Comparison of ENCODE assay signal across 29 mouse cellular contexts in genomic region chr12:26451150-26451549, GRCm38 (mm10). TPM values are rescaled to one million over a fixed set of nuclear protein-coding genes. Genes with fewer than 3 reads are reported as not detected.
DNase-seq lines count a peak whose midpoint lies in the region; ATAC-seq and TF ChIP-seq lines count a peak whose summit lies in the region.
"Had no signal": no experiment of that assay in that cellular context is flagged by ENCODE, and none has a peak within 500 bp of the region (broad histone marks: within the 10 kb centered on the region; RNA-seq: fewer than 3 reads in every experiment).

No protein-coding gene starts in this region.

- in situ Hi-C loops in CH12.LX (cut with MboI; ENCODE audit: low pct_ligation_motif_present, low pct_unique_long_range_greater_than_20kb, low sequenced_read_pairs): no loop called here

- DNase-seq in kidney, adult 2 months: no peak
- DNase-seq in CH12.LX (ENCODE audit: extremely low read depth): peak; percentile 5
- peak; percentile 39 for DNase-seq in c-Kit-negative CD71-positive TER-119-positive erythroid progenitor cells, embryonic 14.5 days (ENCODE audit: low read depth, low spot score)
- DNase-seq in ovary, postnatal 36 days (ENCODE audit: low spot score): no peak
- no peak for DNase-seq in embryonic facial prominence, embryonic 10.5 days (ENCODE audit: low spot score)
- no peak for DNase-seq in testis, postnatal 10 days (ENCODE audit: low spot score)
- DNase-seq: adrenal gland, postnatal 10 days; cerebellum, adult 2 months; cerebellum, postnatal 14 days; heart, adult 11 months; heart, postnatal 4 days; kidney, adult 9 months; kidney, postnatal 14 days; layer of hippocampus, adult 9-11 months; right cerebral cortex, postnatal 25 days; thymus, postnatal 4 days had no signal

- 0 out of 2 replicates have a peak overlapping the region, but pooled peaks have one; percentile 22 for H3K27ac ChIP-seq in kidney, adult 2 months (ENCODE audit: insufficient read depth, low read depth, low read length)
- H3K27ac ChIP-seq in kidney, embryonic 14.5 days (ENCODE audit: low read depth, low read length): no peak overlapping the region
- H3K27ac ChIP-seq in CH12.LX (ENCODE audit: insufficient read depth, low read depth): no peak overlapping the region
- no peak overlapping the region for H3K27ac ChIP-seq in embryonic facial prominence, embryonic 10.5 days (replicated peaks)
- H3K27ac ChIP-seq: embryonic facial prominence, embryonic 12.5 days; hindbrain, embryonic 13.5 days; limb, embryonic 12.5 days; liver, embryonic 14.5 days; lung, embryonic 15.5 days; midbrain, embryonic 13.5 days; neural tube, embryonic 13.5 days had no signal

- H3K27me3 ChIP-seq in kidney, adult 2 months (replicated peaks; ENCODE audit: control insufficient read depth, insufficient read depth, low read length): no peaks in the 10 kb centered on the region
- no peaks in the 10 kb centered on the region for H3K27me3 ChIP-seq in kidney, embryonic 14.5 days (ENCODE audit: control insufficient read depth, insufficient read depth, low read length)
- no peaks in the 10 kb centered on the region for H3K27me3 ChIP-seq in CH12.LX (replicated peaks)
- H3K27me3 ChIP-seq in embryonic facial prominence, embryonic 10.5 days (replicated peaks; ENCODE audit: low read depth, poor library complexity, severe bottlenecking): no peaks in the 10 kb centered on the region
- H3K27me3 ChIP-seq: embryonic facial prominence, embryonic 12.5 days; hindbrain, embryonic 13.5 days; limb, embryonic 12.5 days; lung, embryonic 15.5 days; megakaryocyte, embryonic 14.5 days; midbrain, embryonic 13.5 days; neural tube, embryonic 13.5 days had no signal

- H3K36me3 ChIP-seq in kidney, adult 2 months (ENCODE audit: control insufficient read depth, insufficient read depth, low read length): no peaks in the 10 kb centered on the region; the same call in 1 of the 2 replicates
- no peaks in the 10 kb centered on the region for H3K36me3 ChIP-seq in kidney, embryonic 14.5 days (ENCODE audit: control insufficient read depth, insufficient read depth, low read length)
- no peaks in the 10 kb centered on the region for H3K36me3 ChIP-seq in CH12.LX (replicated peaks in 1 of 2; ENCODE audit: control insufficient read depth in 1 of 2, insufficient read depth in 1 of 2, low read length in 1 of 2)
- no peaks in the 10 kb centered on the region for H3K36me3 ChIP-seq in embryonic facial prominence, embryonic 10.5 days (replicated peaks)
- H3K36me3 ChIP-seq: embryonic facial prominence, embryonic 12.5 days; hindbrain, embryonic 13.5 days; limb, embryonic 12.5 days; lung, embryonic 15.5 days; midbrain, embryonic 13.5 days; neural tube, embryonic 13.5 days had no signal

- dilution Hi-C loops in CH12.LX (cut with MboI; ENCODE audit: extremely low pct_ligation_motif_present, extremely low pct_unique_long_range_greater_than_20kb, low sequenced_read_pairs): no loop called here

- no peak overlapping the region for H3K9ac ChIP-seq in kidney, embryonic 14.5 days (ENCODE audit: low read depth, low read length)
- H3K9ac ChIP-seq in CH12.LX (ENCODE audit: insufficient read depth, low read depth): no peak overlapping the region
- H3K9ac ChIP-seq: embryonic facial prominence, embryonic 12.5 days; hindbrain, embryonic 13.5 days; limb, embryonic 12.5 days; liver, embryonic 14.5 days; lung, embryonic 15.5 days; midbrain, embryonic 13.5 days; neural tube, embryonic 13.5 days had no signal

- no peak for ATAC-seq in kidney, embryonic 14.5 days (ENCODE audit: low FRiP score, low TSS enrichment)
- peak; percentile 61 for ATAC-seq in megakaryocyte, adult 5-6 weeks (ENCODE audit: poor library complexity, severe bottlenecking)
- ATAC-seq: forebrain, embryonic 16.5 days; intestine, embryonic 16.5 days; midbrain, embryonic 13.5 days had no signal

- H3K79me2 ChIP-seq in CH12.LX (replicated peaks; ENCODE audit: control insufficient read depth, extremely low read depth, insufficient read depth, poor library complexity, severe bottlenecking): no peaks in the 10 kb centered on the region

- WGBS in kidney, adult 2 months: 35% methylated on average over 1 of the region's 1 CpGs
- WGBS in kidney, embryonic 14.5 days: 58% methylated on average over 1 of the region's 1 CpGs
- 46% methylated on average over 1 of the region's 1 CpGs for WGBS in embryonic facial prominence, embryonic 10.5 days

- no peak for TF ChIP-seq RAD21 in CH12.LX (IDR thresholded peaks at IDR 0.05; ENCODE audit: low read depth, low read length)

- H3K4me1 ChIP-seq in kidney, adult 2 months (ENCODE audit: control insufficient read depth, insufficient read depth, low read length): no peaks in the 10 kb centered on the region
- H3K4me1 ChIP-seq in kidney, embryonic 14.5 days (ENCODE audit: control insufficient read depth, insufficient read depth, low read length): peaks cover 6% of the 10 kb centered on the region; the same call in 1 of the 2 replicates
- H3K4me1 ChIP-seq in CH12.LX (ENCODE audit: control insufficient read depth in 1 of 2, insufficient read depth in 2 of 2): peaks cover 0 to 3% of the 10 kb centered on the region in 2 experiments; a peak in 2 of 4 replicates
- peaks cover 5% of the 10 kb centered on the region for H3K4me1 ChIP-seq in embryonic facial prominence, embryonic 10.5 days

- H3K4me3 ChIP-seq in kidney, adult 2 months (ENCODE audit: insufficient read depth, low read depth, low read length): 0 out of 2 replicates have a peak overlapping the region, but pooled peaks have one; percentile 8
- H3K4me3 ChIP-seq in kidney, embryonic 14.5 days (ENCODE audit: low read length): no peak overlapping the region
- H3K4me3 ChIP-seq in CH12.LX (replicated peaks in 1 of 3; ENCODE audit: low read depth in 2 of 3, low read length in 2 of 3, poor library complexity in 1 of 3): no peak overlapping the region
- H3K4me3 ChIP-seq in embryonic facial prominence, embryonic 10.5 days: no peak overlapping the region
- H3K4me3 ChIP-seq: embryonic facial prominence, embryonic 12.5 days; hindbrain, embryonic 13.5 days; limb, embryonic 12.5 days; lung, embryonic 15.5 days; megakaryocyte, embryonic 14.5 days; midbrain, embryonic 13.5 days; neural tube, embryonic 13.5 days had no signal

- no peak for TF ChIP-seq POLR2A in kidney, adult 2 months (IDR thresholded peaks at IDR 0.05; ENCODE audit: low read depth, low read length)
- no peak for TF ChIP-seq POLR2A in CH12.LX (IDR thresholded peaks at IDR 0.05; ENCODE audit: low read depth, low read length)

- no peaks in the 10 kb centered on the region for H3K9me3 ChIP-seq in kidney, embryonic 14.5 days (ENCODE audit: control insufficient read depth, low read length)
- H3K9me3 ChIP-seq in CH12.LX (replicated peaks; ENCODE audit: low read length): no peaks in the 10 kb centered on the region
- no peaks in the 10 kb centered on the region for H3K9me3 ChIP-seq in embryonic facial prominence, embryonic 10.5 days
- H3K9me3 ChIP-seq: embryonic facial prominence, embryonic 12.5 days; hindbrain, embryonic 13.5 days; limb, embryonic 12.5 days; lung, embryonic 15.5 days; megakaryocyte, embryonic 14.5 days; midbrain, embryonic 13.5 days; neural tube, embryonic 13.5 days had no signal

- TF ChIP-seq EP300 in CH12.LX (IDR thresholded peaks at IDR 0.05; ENCODE audit: low read length): no peak

- H3K4me2 ChIP-seq in kidney, embryonic 14.5 days (replicated peaks; ENCODE audit: low read depth, low read length): no peak overlapping the region
- no peak overlapping the region for H3K4me2 ChIP-seq in CH12.LX (ENCODE audit: insufficient read depth, low read depth, poor library complexity, severe bottlenecking)
- H3K4me2 ChIP-seq: embryonic facial prominence, embryonic 12.5 days; heart, embryonic 11.5 days; hindbrain, embryonic 13.5 days; limb, embryonic 12.5 days; lung, embryonic 15.5 days; midbrain, embryonic 13.5 days; neural tube, embryonic 13.5 days had no signal

- TF ChIP-seq CTCF in kidney, adult 2 months (conservative IDR thresholded peaks at IDR 0.05; ENCODE audit: insufficient read depth, insufficient read length, low read depth, low read length): no peak
- no peak for TF ChIP-seq CTCF in CH12.LX (conservative IDR thresholded peaks at IDR 0.05 in 1 of 2, IDR thresholded peaks at IDR 0.05 in 1 of 2; ENCODE audit: low read depth in 2 of 2, low read length in 2 of 2)

TF ChIP-seq in CH12.LX, 34 proteins besides CTCF, POLR2A, EP300 and RAD21:
- TF ChIP-seq ETS1 (conservative IDR thresholded peaks at IDR 0.05; ENCODE audit: low read depth, low read length) (no peak), MAZ (IDR thresholded peaks at IDR 0.05; ENCODE audit: low read depth, low read length) (no peak), MAFK (IDR thresholded peaks at IDR 0.05; ENCODE audit: insufficient replicate concordance, low read length) (no peak), BHLHE40 (IDR thresholded peaks at IDR 0.05; ENCODE audit: low read depth, low read length) (no peak)

RNA-seq across cellular contexts. Expression of gene Rsad2, which starts 5.1 kb away (rescaled TPM):
- 17.6 and 19.8 TPM in 2 replicates for polyA plus RNA-seq in kidney, adult 2 months (2012; rRNA removed)
- polyA plus RNA-seq in kidney, embryonic 14.5 days (2014; fragmentation: Nextera tagmentation; extraction: Ambion mirVana): 16.6 and 17.1 TPM in 2 replicates
- total RNA-seq in CH12.LX (2012; rRNA removed): 0.04 TPM in 1 of 2 replicates, not detected in the other
- 0.07 and 0.12 TPM in 2 replicates for total RNA-seq in CH12.LX (2014; rRNA removed)
- polyA plus RNA-seq in CH12.LX (2012; ENCODE audit: insufficient read length, low read depth): 0.06 and 0.16 TPM in 2 replicates
- total RNA-seq in megakaryocyte, adult 5-6 weeks (2015): 7.7 and 9.2 TPM in 2 replicates
- 9.3 and 10.2 TPM in 2 replicates for total RNA-seq in megakaryocyte, adult 5-6 weeks (2017)
- polyA plus RNA-seq in embryonic facial prominence, embryonic 10.5 days (2016; fragmentation: Nextera tagmentation; extraction: Ambion mirVana): 0.25 and 0.33 TPM in 2 replicates

RNA-seq across cellular contexts. Expression of gene Cmpk2, which starts 17.9 kb away (rescaled TPM):
- 13.9 and 15.0 TPM in 2 replicates for polyA plus RNA-seq in kidney, adult 2 months (2012; rRNA removed)
- polyA plus RNA-seq in kidney, embryonic 14.5 days (2014; fragmentation: Nextera tagmentation; extraction: Ambion mirVana): 7.3 and 9.7 TPM in 2 replicates
- total RNA-seq in CH12.LX (2012; rRNA removed): 0.08 TPM in 1 of 2 replicates, not detected in the other
- total RNA-seq in CH12.LX (2014; rRNA removed): 0.15 and 0.26 TPM in 2 replicates
- 0.18 and 0.47 TPM in 2 replicates for polyA plus RNA-seq in CH12.LX (2012; ENCODE audit: insufficient read length, low read depth)
- total RNA-seq in megakaryocyte, adult 5-6 weeks (2015): 88.4 and 109 TPM in 2 replicates
- total RNA-seq in megakaryocyte, adult 5-6 weeks (2017): 52.7 and 57.5 TPM in 2 replicates
- 3.8 and 4.1 TPM in 2 replicates for polyA plus RNA-seq in embryonic facial prominence, embryonic 10.5 days (2016; fragmentation: Nextera tagmentation; extraction: Ambion mirVana)

RNA-seq across cellular contexts. Expression of gene Rnf144a, which starts 36.1 kb away (rescaled TPM):
- polyA plus RNA-seq in kidney, adult 2 months (2012; rRNA removed): 12.6 and 12.7 TPM in 2 replicates
- polyA plus RNA-seq in kidney, embryonic 14.5 days (2014; fragmentation: Nextera tagmentation; extraction: Ambion mirVana): 26.2 and 29.8 TPM in 2 replicates
- 0.04 TPM in 2 replicates for total RNA-seq in CH12.LX (2012; rRNA removed)
- total RNA-seq in CH12.LX (2014; rRNA removed): 0.18 and 0.52 TPM in 2 replicates
- 0.57 and 0.64 TPM in 2 replicates for polyA plus RNA-seq in CH12.LX (2012; ENCODE audit: insufficient read length, low read depth)
- 36.3 and 38.3 TPM in 2 replicates for total RNA-seq in megakaryocyte, adult 5-6 weeks (2015)
- total RNA-seq in megakaryocyte, adult 5-6 weeks (2017): 35.8 and 36.1 TPM in 2 replicates
- polyA plus RNA-seq in embryonic facial prominence, embryonic 10.5 days (2016; fragmentation: Nextera tagmentation; extraction: Ambion mirVana): 43.1 and 44.9 TPM in 2 replicates

Comparison
In these comparisons a context has a peak if more than half of its experiments do, and no peak if none do; other contexts are left out.
1. DNase-seq: peak in CH12.LX (single experiment) and c-Kit-negative CD71-positive TER-119-positive erythroid progenitor cells, embryonic 14.5 days (single experiment); none in kidney, adult 2 months (single experiment), ovary, postnatal 36 days (single experiment), embryonic facial prominence, embryonic 10.5 days (single experiment) and testis, postnatal 10 days (single experiment).
2. RNA of gene Rsad2, which starts 5.1 kb away (polyA plus RNA-seq): 17.6 to 19.8 TPM in kidney, adult 2 months and 16.6 to 17.1 TPM in kidney, embryonic 14.5 days; 0.25 to 0.33 TPM in embryonic facial prominence, embryonic 10.5 days and 0.06 to 0.16 TPM in CH12.LX; every median in the first group is over 10 times any median in the second.